Mouse (Mus musculus): ENCODE data around the gene Inf2. TPM values are rescaled to one million over a fixed set of nuclear protein-coding genes. Genes with fewer than 3 reads are reported as not detected.

Inf2 gene
- total and polyA plus RNA-seq, 3 experiments, result 13.9 to 131 (median 36.6) TPM

- no peaks in the 10 kb centered on the region for H3K27me3 ChIP-seq (replicated peaks)
- TF ChIP-seq MAFK (IDR thresholded peaks at IDR 0.05; ENCODE audit: insufficient replicate concordance, low read length) (no peak), IRF4 (IDR thresholded peaks at IDR 0.05; ENCODE audit: low read depth, low read length) (no peak), ETS1 (conservative IDR thresholded peaks at IDR 0.05; ENCODE audit: low read depth, low read length) (no peak), SIN3A (IDR thresholded peaks at IDR 0.05; ENCODE audit: low read length) (no peak), USF1 (IDR thresholded peaks at IDR 0.05; ENCODE audit: low read depth, low read length) (no peak), SMC3 (IDR thresholded peaks at IDR 0.05; ENCODE audit: low read depth, low read length) (no peak), ZC3H11A (IDR thresholded peaks at IDR 0.05; ENCODE audit: low read depth, low read length) (no peak), MAX (IDR thresholded peaks at IDR 0.05; ENCODE audit: low read length) (no peak), EP300 (IDR thresholded peaks at IDR 0.05; ENCODE audit: low read length) (no peak), UBTF (IDR thresholded peaks at IDR 0.05; ENCODE audit: low read depth, low read length) (no peak), TCF12 (IDR thresholded peaks at IDR 0.05; ENCODE audit: low read depth, low read length) (no peak), TBP (conservative IDR thresholded peaks at IDR 0.05; ENCODE audit: low read depth, low read length) (no peak), POLR2A (IDR thresholded peaks at IDR 0.05; ENCODE audit: low read depth, low read length) (no peak), KAT2A (IDR thresholded peaks at IDR 0.05; ENCODE audit: insufficient replicate concordance, low read length) (no peak), CTCF (conservative IDR thresholded peaks at IDR 0.05 in 1 of 2, IDR thresholded peaks at IDR 0.05 in 1 of 2; ENCODE audit: low read depth in 2 of 2, low read length in 2 of 2) (no peak), ZNF384 (IDR thresholded peaks at IDR 0.05; ENCODE audit: low read depth, low read length) (no peak)
- H3K9me3 ChIP-seq (replicated peaks; ENCODE audit: low read length), result no peaks in the 10 kb centered on the region
- H3K9ac ChIP-seq (ENCODE audit: insufficient read depth, low read depth), result no peak overlapping the region
- H3K27ac ChIP-seq (ENCODE audit: insufficient read depth, low read depth), result no peak overlapping the region
- no peak overlapping the region for H3K4me3 ChIP-seq (replicated peaks in 1 of 3; ENCODE audit: low read depth in 2 of 3, low read length in 2 of 3, poor library complexity in 1 of 3)
- peaks cover 11 to 53% of the 10 kb centered on the region in 2 experiments for H3K4me1 ChIP-seq (ENCODE audit: control insufficient read depth in 1 of 2, insufficient read depth in 2 of 2)
- no peak overlapping the region for H3K4me2 ChIP-seq (ENCODE audit: insufficient read depth, low read depth, poor library complexity, severe bottlenecking)
- H3K79me2 ChIP-seq (replicated peaks; ENCODE audit: control insufficient read depth, extremely low read depth, insufficient read depth, poor library complexity, severe bottlenecking), result no peaks in the 10 kb centered on the region
- in situ Hi-C loops (cut with MboI; ENCODE audit: low pct_ligation_motif_present, low pct_unique_long_range_greater_than_20kb, low sequenced_read_pairs) (no loop called here), dilution Hi-C loops (cut with MboI; ENCODE audit: extremely low pct_ligation_motif_present, extremely low pct_unique_long_range_greater_than_20kb, low sequenced_read_pairs) (no loop called here)
- no peaks in the 10 kb centered on the region for H3K36me3 ChIP-seq (replicated peaks in 1 of 2; ENCODE audit: control insufficient read depth in 1 of 2, insufficient read depth in 1 of 2, low read length in 1 of 2)
- DNase-seq (ENCODE audit: extremely low read depth), result no peak
Observed at GRCm38 (mm10) chr12:112576749-112577148, 11.8 kb upstream of the Inf2 start.

DNA sequence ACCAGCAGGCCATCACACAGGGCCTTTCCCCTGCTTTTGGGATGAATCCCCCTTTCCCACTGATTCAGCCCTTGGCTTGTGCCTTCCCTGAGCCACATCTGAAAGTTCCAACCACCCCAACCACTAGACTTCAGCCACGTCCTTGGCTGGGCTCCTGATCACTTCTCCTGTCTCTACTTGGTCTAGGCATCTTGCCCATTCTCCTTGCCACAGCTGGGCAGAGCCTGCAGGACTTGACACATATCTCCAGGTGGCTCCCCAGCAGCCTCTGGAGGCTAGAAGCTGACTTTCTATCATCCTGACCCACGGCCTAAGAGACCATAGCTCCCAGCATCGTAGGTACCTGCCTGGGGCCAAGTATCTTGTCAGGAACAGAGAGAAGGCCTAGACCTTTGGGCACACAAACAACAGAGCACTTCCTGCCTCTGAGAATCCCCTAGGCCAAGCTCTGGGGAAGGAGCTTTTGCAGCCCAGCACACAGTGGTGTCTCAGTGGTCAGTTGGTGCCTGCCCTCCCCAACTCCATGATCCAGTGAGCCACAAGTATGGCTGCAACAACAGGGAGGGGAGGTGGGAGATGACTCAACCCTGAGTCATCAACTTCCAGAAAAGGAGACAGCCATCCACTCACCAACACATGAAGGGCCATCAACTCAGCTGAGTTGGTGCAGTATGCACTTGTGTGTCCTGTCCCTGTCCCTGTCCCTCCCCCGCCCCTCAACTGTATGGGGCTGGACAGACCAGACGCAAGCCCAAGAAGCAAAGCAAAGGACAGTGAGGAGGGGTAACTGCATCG lies 10.1 kb upstream of the Inf2 start:
- Histone ChIP-seq H3K27ac (ENCODE audit: insufficient read depth, low read depth) (no peak overlapping the region), H3K9ac (ENCODE audit: insufficient read depth, low read depth) (no peak overlapping the region), H3K4me3 (replicated peaks in 1 of 3; ENCODE audit: low read depth in 2 of 3, low read length in 2 of 3, poor library complexity in 1 of 3) (no peak overlapping the region), H3K79me2 (replicated peaks; ENCODE audit: control insufficient read depth, extremely low read depth, insufficient read depth, poor library complexity, severe bottlenecking) (no peaks in the 10 kb centered on the region), H3K27me3 (replicated peaks) (no peaks in the 10 kb centered on the region), H3K9me3 (replicated peaks; ENCODE audit: low read length) (no peaks in the 10 kb centered on the region), H3K4me1 (ENCODE audit: control insufficient read depth in 1 of 2, insufficient read depth in 2 of 2) (peaks cover 11 to 53% of the 10 kb centered on the region in 2 experiments), H3K4me2 (ENCODE audit: insufficient read depth, low read depth, poor library complexity, severe bottlenecking) (no peak overlapping the region), H3K36me3 (replicated peaks in 1 of 2; ENCODE audit: control insufficient read depth in 1 of 2, insufficient read depth in 1 of 2, low read length in 1 of 2) (no peaks in the 10 kb centered on the region)
- TF ChIP-seq CHD1 (IDR thresholded peaks at IDR 0.05; ENCODE audit: low read depth, low read length), result no peak
- no peak for TF ChIP-seq RAD21 (IDR thresholded peaks at IDR 0.05; ENCODE audit: low read depth, low read length)
- no peak for TF ChIP-seq ZC3H11A (IDR thresholded peaks at IDR 0.05; ENCODE audit: low read depth, low read length)
- TF ChIP-seq TBP (conservative IDR thresholded peaks at IDR 0.05; ENCODE audit: low read depth, low read length), result no peak
- no peak for TF ChIP-seq MEF2A (IDR thresholded peaks at IDR 0.05; ENCODE audit: borderline replicate concordance, low read depth, low read length)
- no peak for TF ChIP-seq MAZ (IDR thresholded peaks at IDR 0.05; ENCODE audit: low read depth, low read length)
- no peak for TF ChIP-seq SMC3 (IDR thresholded peaks at IDR 0.05; ENCODE audit: low read depth, low read length)
- TF ChIP-seq BHLHE40 (IDR thresholded peaks at IDR 0.05; ENCODE audit: low read depth, low read length), result no peak
- TF ChIP-seq MYC (IDR thresholded peaks at IDR 0.05; ENCODE audit: low read depth, low read length), result no peak
- TF ChIP-seq POLR2AphosphoS2 (IDR thresholded peaks at IDR 0.05; ENCODE audit: low read depth, low read length), result no peak
- no peak for TF ChIP-seq CTCF (conservative IDR thresholded peaks at IDR 0.05 in 1 of 2, IDR thresholded peaks at IDR 0.05 in 1 of 2; ENCODE audit: low read depth in 2 of 2, low read length in 2 of 2)
- no peak for TF ChIP-seq POLR2A (IDR thresholded peaks at IDR 0.05; ENCODE audit: low read depth, low read length)
- no peak for TF ChIP-seq ZMIZ1 (IDR thresholded peaks at IDR 0.05; ENCODE audit: low read depth, low read length)
- TF ChIP-seq NELFE (IDR thresholded peaks at IDR 0.05; ENCODE audit: low read depth, low read length), result no peak
- no peak for TF ChIP-seq ELF1 (IDR thresholded peaks at IDR 0.05; ENCODE audit: low read depth, low read length)
- no peak for TF ChIP-seq KAT2A (IDR thresholded peaks at IDR 0.05; ENCODE audit: insufficient replicate concordance, low read length)
- in situ Hi-C loops (cut with MboI; ENCODE audit: low pct_ligation_motif_present, low pct_unique_long_range_greater_than_20kb, low sequenced_read_pairs), result no loop called here
- dilution Hi-C loops (cut with MboI; ENCODE audit: extremely low pct_ligation_motif_present, extremely low pct_unique_long_range_greater_than_20kb, low sequenced_read_pairs), result no loop called here
- DNase-seq (ENCODE audit: extremely low read depth), result no peak

Data from CH12.LX (cell line).